Mouse (Mus musculus): ENCODE data around the gene Pla2g12a. TPM values are rescaled to one million over a fixed set of nuclear protein-coding genes. Genes with fewer than 3 reads are reported as not detected.
A peak's percentile ranks its signal among the peaks of the same experiment; 100 is the strongest.

The Pla2g12a gene
- polyA plus RNA-seq, 1 experiment from 2014 or later, result 76.6 TPM

DNA sequence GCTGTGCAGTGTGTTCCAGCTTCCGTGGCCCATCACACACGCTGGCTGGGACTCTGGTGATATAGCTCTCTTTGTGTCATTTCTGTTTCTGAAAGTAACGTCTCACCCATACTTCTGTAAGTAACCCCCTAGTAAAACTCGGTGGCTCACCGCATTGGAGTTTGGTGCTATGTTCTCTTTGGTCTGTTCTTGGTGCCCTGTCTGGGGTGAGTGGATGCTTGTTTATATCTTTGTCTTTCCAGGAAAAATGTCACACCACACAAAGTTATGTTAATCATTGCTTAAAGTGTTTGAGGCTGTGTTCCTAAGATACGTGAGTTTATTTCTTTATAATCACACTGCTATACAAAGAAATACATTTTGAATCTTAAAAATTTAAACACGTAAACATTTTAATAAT is 31.6 kb upstream of the Pla2g12a start:
- Histone ChIP-seq H3K9ac (ENCODE audit: low read length) (no peak overlapping the region), H3K36me3 (ENCODE audit: control insufficient read depth, insufficient read depth) (no peaks in the 10 kb centered on the region), H3K27ac (ENCODE audit: low read length) (no peak overlapping the region), H3K4me3 (ENCODE audit: low read length) (no peak overlapping the region), H3K27me3 (ENCODE audit: control insufficient read depth, insufficient read depth, low read length) (no peaks in the 10 kb centered on the region), H3K4me2 (ENCODE audit: low read depth, low read length) (no peak overlapping the region), H3K9me3 (replicated peaks; ENCODE audit: control insufficient read depth, low read length) (no peaks in the 10 kb centered on the region), H3K4me1 (ENCODE audit: control insufficient read depth, insufficient read depth, low read length) (no peaks in the 10 kb centered on the region)
- 83% methylated on average over 7 of the region's 7 CpGs for WGBS
- no peak for ATAC-seq (replicated peaks; ENCODE audit: extremely low read depth, insufficient read depth, low FRiP score)

GRCm38 (mm10) chr3:129862592-129862991 is 15.8 kb upstream of the Pla2g12a start:
- H3K4me1 ChIP-seq (ENCODE audit: control insufficient read depth, insufficient read depth, low read length), result no peaks in the 10 kb centered on the region
- WGBS, result 67% methylated on average over 2 of the region's 2 CpGs
- no peak overlapping the region for H3K4me2 ChIP-seq (ENCODE audit: low read depth, low read length)
- no peak overlapping the region for H3K4me3 ChIP-seq (ENCODE audit: low read length)
- no peak overlapping the region for H3K27ac ChIP-seq (ENCODE audit: low read length)
- no peak overlapping the region for H3K9ac ChIP-seq (ENCODE audit: low read length)
- no peaks in the 10 kb centered on the region for H3K27me3 ChIP-seq (ENCODE audit: control insufficient read depth, insufficient read depth, low read length)
- H3K36me3 ChIP-seq (ENCODE audit: control insufficient read depth, insufficient read depth), result no peaks in the 10 kb centered on the region
- no peak for ATAC-seq (replicated peaks; ENCODE audit: extremely low read depth, insufficient read depth, low FRiP score)
- H3K9me3 ChIP-seq (replicated peaks; ENCODE audit: control insufficient read depth, low read length), result peaks cover 11% of the 10 kb centered on the region

DNA sequence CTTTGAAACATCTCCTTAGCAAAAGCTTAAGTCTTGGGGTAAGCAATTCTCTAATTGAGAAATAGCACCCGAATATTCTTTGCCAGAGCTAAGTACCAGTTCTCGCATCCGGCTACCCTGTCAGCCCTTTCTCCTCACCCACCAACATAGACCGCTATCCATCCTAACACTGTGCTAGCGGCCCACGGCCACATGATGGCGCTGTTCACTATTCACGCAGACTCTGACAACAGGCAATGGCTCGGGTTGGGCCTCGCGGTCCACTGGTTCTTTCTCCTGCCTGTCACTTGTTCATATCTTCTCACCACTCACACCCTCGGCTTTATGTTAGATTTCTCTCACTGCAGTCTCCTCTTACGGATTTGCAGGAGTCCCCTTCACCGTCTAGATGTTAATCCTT is 14.7 kb upstream of the Pla2g12a start:
- 47% methylated on average over 14 of the region's 14 CpGs for WGBS
- Histone ChIP-seq H3K9me3 (replicated peaks; ENCODE audit: control insufficient read depth, low read length) (peaks cover 4% of the 10 kb centered on the region; the same call in 1 of the 2 replicates), H3K27ac (ENCODE audit: low read length) (no peak overlapping the region), H3K9ac (ENCODE audit: low read length) (no peak overlapping the region), H3K4me2 (ENCODE audit: low read depth, low read length) (no peak overlapping the region), H3K27me3 (ENCODE audit: control insufficient read depth, insufficient read depth, low read length) (no peaks in the 10 kb centered on the region), H3K4me3 (ENCODE audit: low read length) (no peak overlapping the region), H3K4me1 (ENCODE audit: control insufficient read depth, insufficient read depth, low read length) (no peaks in the 10 kb centered on the region), H3K36me3 (ENCODE audit: control insufficient read depth, insufficient read depth) (no peaks in the 10 kb centered on the region)
- ATAC-seq (replicated peaks; ENCODE audit: extremely low read depth, insufficient read depth, low FRiP score), result no peak

- Histone ChIP-seq H3K36me3 (ENCODE audit: control insufficient read depth, insufficient read depth) (no peaks in the 10 kb centered on the region), H3K4me3 (ENCODE audit: low read length) (no peak overlapping the region), H3K9ac (ENCODE audit: low read length) (no peak overlapping the region), H3K27ac (ENCODE audit: low read length) (no peak overlapping the region), H3K4me1 (ENCODE audit: control insufficient read depth, insufficient read depth, low read length) (peaks cover 9% of the 10 kb centered on the region), H3K27me3 (ENCODE audit: control insufficient read depth, insufficient read depth, low read length) (no peaks in the 10 kb centered on the region), H3K4me2 (ENCODE audit: low read depth, low read length) (no peak overlapping the region), H3K9me3 (replicated peaks; ENCODE audit: control insufficient read depth, low read length) (no peaks in the 10 kb centered on the region)
- ATAC-seq (replicated peaks; ENCODE audit: extremely low read depth, insufficient read depth, low FRiP score), result no peak
- WGBS, result 81% methylated on average over 10 of the region's 10 CpGs
Observed at GRCm38 (mm10) chr3:129877327-129877726, 1.1 kb upstream of the Pla2g12a start.

GRCm38 (mm10) chr3:129879131-129879757 is 838 bp downstream of the Pla2g12a start:
- under 1% methylated on average over 25 of the region's 25 CpGs for WGBS
- peak; percentile 59 for ATAC-seq (replicated peaks; ENCODE audit: extremely low read depth, insufficient read depth, low FRiP score)

GRCm38 (mm10) chr3:129879913-129880312 is 1.5 kb downstream of the Pla2g12a start:
- Histone ChIP-seq H3K4me2 (ENCODE audit: low read depth, low read length) (peak overlapping the region; percentile 89), H3K4me3 (ENCODE audit: low read length) (peak overlapping the region; percentile 58), H3K4me1 (ENCODE audit: control insufficient read depth, insufficient read depth, low read length) (peaks cover 9% of the 10 kb centered on the region), H3K27me3 (ENCODE audit: control insufficient read depth, insufficient read depth, low read length) (no peaks in the 10 kb centered on the region), H3K9me3 (replicated peaks; ENCODE audit: control insufficient read depth, low read length) (no peaks in the 10 kb centered on the region), H3K27ac (ENCODE audit: low read length) (peak overlapping the region; percentile 78; the same call in 1 of the 2 replicates), H3K36me3 (ENCODE audit: control insufficient read depth, insufficient read depth) (no peaks in the 10 kb centered on the region), H3K9ac (ENCODE audit: low read length) (no peak overlapping the region; the same call in 1 of the 2 replicates)
- no peak for ATAC-seq (replicated peaks; ENCODE audit: extremely low read depth, insufficient read depth, low FRiP score)
- WGBS, result 82% methylated on average over 2 of the region's 2 CpGs

More at GRCm38 (mm10) chr3:129879131-129879757, 838 bp downstream of the Pla2g12a start:
- no peaks in the 10 kb centered on the region for H3K9me3 ChIP-seq (replicated peaks; ENCODE audit: control insufficient read depth, low read length)
- H3K27ac ChIP-seq (ENCODE audit: low read length), result peak overlapping the region; percentile 78
- no peaks in the 10 kb centered on the region for H3K27me3 ChIP-seq (ENCODE audit: control insufficient read depth, insufficient read depth, low read length)
- peak overlapping the region; percentile 89 for H3K4me2 ChIP-seq (ENCODE audit: low read depth, low read length)
- peak overlapping the region; percentile 73 for H3K9ac ChIP-seq (ENCODE audit: low read length)
- peaks cover 9% of the 10 kb centered on the region for H3K4me1 ChIP-seq (ENCODE audit: control insufficient read depth, insufficient read depth, low read length)
- no peaks in the 10 kb centered on the region for H3K36me3 ChIP-seq (ENCODE audit: control insufficient read depth, insufficient read depth)
- peak overlapping the region; percentile 58 for H3K4me3 ChIP-seq (ENCODE audit: low read length)

- 54% methylated on average over 8 of the region's 8 CpGs for whole genome bisulfite sequencing
- H3K27ac ChIP-seq (ENCODE audit: low read length), result no peak overlapping the region
- ATAC-seq (replicated peaks; ENCODE audit: extremely low read depth, insufficient read depth, low FRiP score), result no peak
Observed at GRCm38 (mm10) chr3:129880925-129881593, 2.7 kb downstream of the Pla2g12a start.

GRCm38 (mm10) chr3:129885577-129885976 is 7.2 kb downstream of the Pla2g12a start:
- Histone ChIP-seq H3K9ac (ENCODE audit: low read length) (no peak overlapping the region), H3K4me3 (ENCODE audit: low read length) (no peak overlapping the region), H3K27ac (ENCODE audit: low read length) (no peak overlapping the region), H3K36me3 (ENCODE audit: control insufficient read depth, insufficient read depth) (0 out of 2 replicates have a peak, but pooled peaks cover 2% of the 10 kb centered on the region), H3K9me3 (replicated peaks; ENCODE audit: control insufficient read depth, low read length) (no peaks in the 10 kb centered on the region), H3K4me2 (ENCODE audit: low read depth, low read length) (no peak overlapping the region), H3K27me3 (ENCODE audit: control insufficient read depth, insufficient read depth, low read length) (no peaks in the 10 kb centered on the region), H3K4me1 (ENCODE audit: control insufficient read depth, insufficient read depth, low read length) (peaks cover 4% of the 10 kb centered on the region)
- WGBS, result 38% methylated on average over 9 of the region's 9 CpGs
- no peak for ATAC-seq (replicated peaks; ENCODE audit: extremely low read depth, insufficient read depth, low FRiP score)

More at GRCm38 (mm10) chr3:129880925-129881593, 2.7 kb downstream of the Pla2g12a start:
- Histone ChIP-seq H3K4me1 (ENCODE audit: control insufficient read depth, insufficient read depth, low read length) (peaks cover 13% of the 10 kb centered on the region), H3K9ac (ENCODE audit: low read length) (no peak overlapping the region), H3K9me3 (replicated peaks; ENCODE audit: control insufficient read depth, low read length) (no peaks in the 10 kb centered on the region), H3K4me2 (ENCODE audit: low read depth, low read length) (no peak overlapping the region), H3K36me3 (ENCODE audit: control insufficient read depth, insufficient read depth) (no peaks in the 10 kb centered on the region), H3K27me3 (ENCODE audit: control insufficient read depth, insufficient read depth, low read length) (no peaks in the 10 kb centered on the region), H3K4me3 (ENCODE audit: low read length) (no peak overlapping the region)

GRCm38 (mm10) chr3:129886430-129886829 is 8.0 kb downstream of the Pla2g12a start:
- no peak overlapping the region for H3K27ac ChIP-seq (ENCODE audit: low read length)
- peaks cover 7% of the 10 kb centered on the region; the same call in 1 of the 2 replicates for H3K36me3 ChIP-seq (ENCODE audit: control insufficient read depth, insufficient read depth)
- peaks cover 4% of the 10 kb centered on the region for H3K4me1 ChIP-seq (ENCODE audit: control insufficient read depth, insufficient read depth, low read length)
- no peak overlapping the region for H3K4me2 ChIP-seq (ENCODE audit: low read depth, low read length)
- no peak for ATAC-seq (replicated peaks; ENCODE audit: extremely low read depth, insufficient read depth, low FRiP score)
- H3K4me3 ChIP-seq (ENCODE audit: low read length), result no peak overlapping the region
- H3K27me3 ChIP-seq (ENCODE audit: control insufficient read depth, insufficient read depth, low read length), result no peaks in the 10 kb centered on the region
- no peaks in the 10 kb centered on the region for H3K9me3 ChIP-seq (replicated peaks; ENCODE audit: control insufficient read depth, low read length)
- H3K9ac ChIP-seq (ENCODE audit: low read length), result no peak overlapping the region
- 73% methylated on average over 5 of the region's 5 CpGs for WGBS

All from heart, embryonic 16.5 days (tissue).